Mouse (Mus musculus): ENCODE data around the gene Bach2. TPM values are rescaled to one million over a fixed set of nuclear protein-coding genes. Genes with fewer than 3 reads are reported as not detected.

Gene Bach2
- polyA plus RNA-seq, 1 experiment from 2014 or later: 21.9 TPM

DNA sequence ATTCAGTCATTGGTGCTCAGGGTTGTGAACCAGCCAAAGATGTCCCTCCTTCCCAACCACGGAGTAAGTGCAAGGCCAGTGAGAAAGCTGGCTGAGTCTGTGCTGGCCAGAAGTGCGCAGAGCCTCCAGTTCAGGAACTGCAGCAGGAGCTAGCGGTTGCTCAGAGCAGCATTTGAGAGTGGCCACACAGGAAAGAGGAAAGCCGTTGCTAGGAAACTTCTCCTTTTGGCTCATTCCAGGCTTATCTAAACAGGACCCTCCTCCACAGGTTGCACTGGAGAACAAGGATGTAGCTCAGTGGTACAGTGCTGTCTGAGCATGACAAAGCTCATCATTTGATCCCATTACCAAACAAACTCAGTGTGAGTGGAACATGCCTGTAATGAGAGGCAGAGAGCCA lies 114.2 kb downstream of the Bach2 start:
- peak; percentile 57 for DNase-seq (ENCODE audit: low spot score)

DNA sequence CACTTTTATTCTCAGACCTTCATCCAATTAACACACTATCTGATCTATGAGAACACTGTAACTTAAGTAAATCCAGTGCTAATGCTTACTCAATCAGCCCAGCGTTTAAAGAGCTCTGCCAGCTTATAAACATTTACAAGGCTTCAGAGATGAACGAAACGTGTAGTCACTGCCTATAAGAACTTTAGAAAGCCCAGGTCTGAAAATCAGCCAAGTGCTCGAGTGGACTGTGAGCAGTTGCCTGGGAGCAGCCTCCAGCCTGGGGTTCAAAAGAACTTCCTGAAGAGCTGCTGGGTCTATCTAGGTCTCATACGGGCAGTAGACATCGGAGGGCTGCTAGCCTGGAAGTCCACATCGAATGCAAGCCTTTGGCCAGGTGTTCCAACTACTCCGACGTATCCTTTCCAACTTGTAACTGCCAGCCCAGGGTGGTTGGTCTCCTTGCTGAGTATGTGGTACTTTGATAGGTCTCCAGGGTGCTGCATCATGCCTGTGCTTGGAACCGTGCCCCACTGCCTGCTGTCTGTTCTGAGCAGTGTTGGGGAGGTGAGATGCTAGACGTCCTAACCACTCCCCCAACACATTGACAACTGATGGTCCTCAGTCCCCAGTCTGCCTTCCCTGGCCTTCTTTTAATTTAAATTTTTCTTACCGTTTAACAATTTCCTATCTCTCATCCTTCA lies 117.5 kb downstream of the Bach2 start:
- no peaks in the 10 kb centered on the region for H3K36me3 ChIP-seq (ENCODE audit: control insufficient read depth, insufficient read depth, low read length)
- DNase-seq (ENCODE audit: low spot score) (no peak), ATAC-seq (no peak)

More for the DNA sequence above, 114.2 kb downstream of the Bach2 start:
- no peaks in the 10 kb centered on the region for H3K9me3 ChIP-seq (replicated peaks; ENCODE audit: control insufficient read depth, low read length)
- peaks cover 29% of the 10 kb centered on the region for H3K4me1 ChIP-seq (ENCODE audit: control insufficient read depth, insufficient read depth, low read length)
- H3K27ac ChIP-seq (ENCODE audit: low read depth, low read length): 0 out of 2 replicates have a peak overlapping the region, but pooled peaks have one; percentile 39
- no peaks in the 10 kb centered on the region for H3K36me3 ChIP-seq (ENCODE audit: control insufficient read depth, insufficient read depth, low read length)
- H3K4me3 ChIP-seq (ENCODE audit: low read depth, low read length): no peak overlapping the region
- H3K9ac ChIP-seq (ENCODE audit: low read length): no peak overlapping the region
- no peak overlapping the region for H3K4me2 ChIP-seq (ENCODE audit: low read length)
- WGBS: 29% methylated on average over 4 of the region's 4 CpGs
- H3K27me3 ChIP-seq (replicated peaks; ENCODE audit: control insufficient read depth, insufficient read depth, low read length): no peaks in the 10 kb centered on the region
- peak; percentile 38; the same call in 1 of the 2 replicates for ATAC-seq

DNA sequence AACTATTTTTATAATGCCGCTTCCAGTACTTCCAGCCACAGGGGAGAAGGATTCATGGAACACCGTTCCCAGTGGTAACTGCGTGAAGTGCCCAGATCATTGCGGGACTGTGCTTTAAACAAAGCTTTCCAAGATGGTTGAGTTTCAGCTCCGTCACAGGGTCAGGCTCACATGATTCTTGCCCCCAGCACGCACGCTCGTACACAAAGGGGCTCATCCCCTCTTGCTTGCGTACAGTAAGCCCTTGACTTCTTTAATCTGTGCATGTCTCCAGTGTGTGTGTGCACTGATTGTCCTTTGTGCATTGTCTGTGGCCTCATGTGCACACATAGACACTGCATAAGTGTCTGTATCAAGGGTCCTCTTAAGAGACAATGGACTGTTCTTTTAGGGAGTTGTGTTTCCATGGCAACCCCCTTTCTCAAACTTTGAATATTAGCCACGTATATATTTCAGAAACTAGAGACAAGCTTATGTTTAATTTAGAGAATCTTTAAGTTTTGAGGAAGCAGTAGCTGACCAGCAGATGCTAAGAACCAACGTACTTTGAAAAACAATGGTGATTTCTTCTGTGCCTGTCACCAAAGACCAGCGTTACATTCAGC lies 119.5 kb downstream of the Bach2 start:
- Histone ChIP-seq H3K9ac (ENCODE audit: low read length) (no peak overlapping the region), H3K4me2 (ENCODE audit: low read length) (no peak overlapping the region), H3K9me3 (replicated peaks; ENCODE audit: control insufficient read depth, low read length) (no peaks in the 10 kb centered on the region), H3K27ac (ENCODE audit: low read depth, low read length) (peak overlapping the region; percentile 30; the same call in 1 of the 2 replicates), H3K4me3 (ENCODE audit: low read depth, low read length) (no peak overlapping the region), H3K27me3 (replicated peaks; ENCODE audit: control insufficient read depth, insufficient read depth, low read length) (no peaks in the 10 kb centered on the region), H3K4me1 (ENCODE audit: control insufficient read depth, insufficient read depth, low read length) (peaks cover 31% of the 10 kb centered on the region), H3K36me3 (ENCODE audit: control insufficient read depth, insufficient read depth, low read length) (no peaks in the 10 kb centered on the region)
- DNase-seq (ENCODE audit: low spot score) (no peak), ATAC-seq (no peak)
- 60% methylated on average over 12 of the region's 12 CpGs for WGBS

More for the DNA sequence above, 117.5 kb downstream of the Bach2 start:
- WGBS: 67% methylated on average over 12 of the region's 12 CpGs
- H3K27ac ChIP-seq (ENCODE audit: low read depth, low read length): no peak overlapping the region
- no peak overlapping the region for H3K4me2 ChIP-seq (ENCODE audit: low read length)
- H3K4me1 ChIP-seq (ENCODE audit: control insufficient read depth, insufficient read depth, low read length): peaks cover 51% of the 10 kb centered on the region
- H3K9ac ChIP-seq (ENCODE audit: low read length): no peak overlapping the region
- no peak overlapping the region for H3K4me3 ChIP-seq (ENCODE audit: low read depth, low read length)
- no peaks in the 10 kb centered on the region for H3K27me3 ChIP-seq (replicated peaks; ENCODE audit: control insufficient read depth, insufficient read depth, low read length)
- no peaks in the 10 kb centered on the region for H3K9me3 ChIP-seq (replicated peaks; ENCODE audit: control insufficient read depth, low read length)

DNA sequence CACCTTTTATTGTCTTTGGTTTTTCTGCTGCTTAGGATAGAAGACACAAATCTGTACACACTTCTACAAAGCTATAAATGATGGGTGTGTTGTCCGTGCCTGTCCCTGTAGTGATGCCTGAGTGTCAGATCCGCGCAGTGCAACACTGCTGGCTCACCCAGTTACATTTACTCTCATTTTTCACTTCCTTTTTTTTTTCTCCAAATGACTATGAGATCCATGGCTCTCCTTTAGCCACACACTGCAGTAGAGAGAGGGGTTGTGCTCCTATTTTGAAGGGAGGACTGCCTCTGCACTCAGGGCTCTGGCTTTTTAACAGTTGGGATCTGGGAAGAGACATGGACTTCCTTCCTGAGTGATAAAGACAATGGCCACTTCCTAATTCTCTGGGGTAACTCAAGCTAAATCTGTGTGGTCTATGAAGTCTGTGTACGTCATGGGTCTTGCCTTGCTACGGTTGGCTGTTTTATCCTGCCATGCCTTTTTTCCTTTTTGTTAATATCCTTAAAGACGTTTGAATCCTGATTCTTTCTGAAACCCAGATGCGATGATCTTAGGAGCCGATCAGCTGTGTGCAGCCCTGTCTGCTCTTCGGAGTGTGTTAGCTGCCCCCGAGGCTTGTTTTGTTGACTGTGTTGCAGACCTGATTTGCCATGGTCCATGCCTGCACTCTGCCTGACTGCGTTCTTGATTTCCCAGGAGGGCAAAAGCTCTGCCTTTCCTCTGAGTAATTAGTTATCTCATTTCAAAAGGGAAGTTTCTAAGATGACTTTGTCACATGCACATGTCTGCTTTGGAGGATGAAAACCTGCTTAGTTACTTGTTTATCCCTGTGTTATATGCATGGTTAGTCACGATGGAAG lies 120.2 kb downstream of the Bach2 start:
- Histone ChIP-seq H3K4me3 (ENCODE audit: low read depth, low read length) (no peak overlapping the region), H3K9ac (ENCODE audit: low read length) (no peak overlapping the region), H3K9me3 (replicated peaks; ENCODE audit: control insufficient read depth, low read length) (no peaks in the 10 kb centered on the region), H3K36me3 (ENCODE audit: control insufficient read depth, insufficient read depth, low read length) (0 out of 2 replicates have a peak, but pooled peaks cover 4% of the 10 kb centered on the region), H3K4me2 (ENCODE audit: low read length) (peak overlapping the region; percentile 12; the same call in 1 of the 2 replicates), H3K4me1 (ENCODE audit: control insufficient read depth, insufficient read depth, low read length) (peaks cover 31% of the 10 kb centered on the region), H3K27me3 (replicated peaks; ENCODE audit: control insufficient read depth, insufficient read depth, low read length) (no peaks in the 10 kb centered on the region), H3K27ac (ENCODE audit: low read depth, low read length) (peak overlapping the region; percentile 40; the same call in 1 of the 2 replicates)
- peak; percentile 52 for ATAC-seq
- WGBS: 41% methylated on average over 12 of the region's 12 CpGs
- no peak for DNase-seq (ENCODE audit: low spot score)

DNA sequence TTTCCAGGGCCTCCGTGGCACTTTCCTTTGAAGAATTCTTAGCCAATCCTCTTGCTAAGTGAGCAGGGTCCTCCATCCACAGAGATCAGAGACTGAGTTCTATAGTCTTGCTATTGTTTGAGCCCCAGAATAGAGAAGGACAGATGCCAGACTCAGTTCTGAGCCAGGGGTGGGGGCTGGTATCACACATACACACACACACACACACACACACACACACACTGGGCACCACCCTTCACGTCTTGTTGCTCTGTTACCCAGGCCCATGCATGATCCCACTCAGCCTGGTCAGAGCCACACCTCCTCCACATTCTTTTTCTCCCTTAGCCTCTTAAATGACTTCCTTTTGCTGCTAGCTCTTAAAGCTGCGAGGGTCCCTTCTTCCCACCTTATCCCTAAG lies 121.0 kb downstream of the Bach2 start:
- peak overlapping the region; percentile 35; the same call in 1 of the 2 replicates for H3K27ac ChIP-seq (ENCODE audit: low read depth, low read length)
- H3K9ac ChIP-seq (ENCODE audit: low read length): no peak overlapping the region
- 0 out of 2 replicates have a peak, but pooled peaks cover 7% of the 10 kb centered on the region for H3K36me3 ChIP-seq (ENCODE audit: control insufficient read depth, insufficient read depth, low read length)
- WGBS: 19% methylated on average over 3 of the region's 3 CpGs
- no peaks in the 10 kb centered on the region for H3K9me3 ChIP-seq (replicated peaks; ENCODE audit: control insufficient read depth, low read length)
- H3K27me3 ChIP-seq (replicated peaks; ENCODE audit: control insufficient read depth, insufficient read depth, low read length): no peaks in the 10 kb centered on the region
- peaks cover 33% of the 10 kb centered on the region for H3K4me1 ChIP-seq (ENCODE audit: control insufficient read depth, insufficient read depth, low read length)
- ATAC-seq: peak; percentile 13; the same call in 1 of the 2 replicates
- H3K4me2 ChIP-seq (ENCODE audit: low read length): no peak overlapping the region
- no peak for DNase-seq (ENCODE audit: low spot score)
- H3K4me3 ChIP-seq (ENCODE audit: low read depth, low read length): no peak overlapping the region

DNA sequence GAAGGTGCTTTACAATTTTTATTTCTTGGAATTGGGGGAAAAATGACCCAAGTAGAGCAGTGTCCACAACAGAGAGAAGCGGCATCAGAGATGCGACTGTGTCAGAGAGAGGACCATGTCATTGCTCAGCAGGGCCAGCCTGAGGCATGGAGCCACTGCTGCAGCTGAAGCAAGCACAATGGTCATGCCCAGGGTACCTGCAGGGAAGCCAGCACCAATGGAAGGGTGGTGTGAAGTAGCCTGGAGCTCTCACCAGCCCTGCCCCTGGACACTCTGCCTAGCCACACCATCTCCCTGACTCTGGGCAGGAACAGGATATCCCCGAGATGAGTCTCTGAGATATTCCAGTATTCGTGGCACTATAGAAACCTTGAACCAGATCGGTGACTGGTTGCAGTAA lies 121.9 kb downstream of the Bach2 start:
- 91% methylated on average over 5 of the region's 5 CpGs for WGBS
- no peaks in the 10 kb centered on the region for H3K27me3 ChIP-seq (replicated peaks; ENCODE audit: control insufficient read depth, insufficient read depth, low read length)
- H3K4me3 ChIP-seq (ENCODE audit: low read depth, low read length): no peak overlapping the region
- H3K9ac ChIP-seq (ENCODE audit: low read length): no peak overlapping the region
- no peak overlapping the region for H3K4me2 ChIP-seq (ENCODE audit: low read length)
- peaks cover 38% of the 10 kb centered on the region for H3K4me1 ChIP-seq (ENCODE audit: control insufficient read depth, insufficient read depth, low read length)
- no peak for DNase-seq (ENCODE audit: low spot score)
- 0 out of 2 replicates have a peak, but pooled peaks cover 7% of the 10 kb centered on the region for H3K36me3 ChIP-seq (ENCODE audit: control insufficient read depth, insufficient read depth, low read length)
- ATAC-seq: no peak
- H3K27ac ChIP-seq (ENCODE audit: low read depth, low read length): no peak overlapping the region
- H3K9me3 ChIP-seq (replicated peaks; ENCODE audit: control insufficient read depth, low read length): no peaks in the 10 kb centered on the region

DNA sequence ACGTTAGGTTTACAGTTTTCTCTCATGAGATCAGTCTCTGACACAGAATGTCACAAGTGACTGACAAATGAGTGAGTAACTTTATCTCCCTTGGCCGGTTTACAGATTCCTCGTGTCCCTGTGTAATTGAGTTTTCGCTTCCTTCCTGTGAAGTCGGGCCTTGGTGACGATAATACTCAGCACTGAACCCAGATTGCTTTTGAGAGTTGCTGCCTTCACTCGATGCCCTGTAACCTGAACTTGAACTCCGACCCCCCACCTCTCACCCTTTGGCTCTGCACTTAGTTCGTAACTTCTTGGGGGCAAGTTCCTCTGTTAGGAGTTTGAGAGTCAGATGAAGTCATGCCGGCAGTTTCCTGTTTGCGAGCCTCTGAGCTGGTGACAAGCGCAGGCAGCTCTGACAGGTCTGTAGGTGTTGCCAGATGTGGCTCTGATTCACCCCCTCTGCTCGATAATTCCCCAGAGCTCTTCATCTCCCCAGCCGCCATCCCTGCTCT lies 124.9 kb downstream of the Bach2 start:
- H3K27me3 ChIP-seq (replicated peaks; ENCODE audit: control insufficient read depth, insufficient read depth, low read length): no peaks in the 10 kb centered on the region
- H3K4me3 ChIP-seq (ENCODE audit: low read depth, low read length): no peak overlapping the region
- H3K27ac ChIP-seq (ENCODE audit: low read depth, low read length): no peak overlapping the region
- no peak for DNase-seq (ENCODE audit: low spot score)
- H3K9ac ChIP-seq (ENCODE audit: low read length): no peak overlapping the region
- H3K4me2 ChIP-seq (ENCODE audit: low read length): no peak overlapping the region
- no peaks in the 10 kb centered on the region for H3K9me3 ChIP-seq (replicated peaks; ENCODE audit: control insufficient read depth, low read length)
- 80% methylated on average over 14 of the region's 14 CpGs for WGBS
- 0 out of 2 replicates have a peak, but pooled peaks cover 7% of the 10 kb centered on the region for H3K36me3 ChIP-seq (ENCODE audit: control insufficient read depth, insufficient read depth, low read length)
- peaks cover 32% of the 10 kb centered on the region for H3K4me1 ChIP-seq (ENCODE audit: control insufficient read depth, insufficient read depth, low read length)
- ATAC-seq: no peak

DNA sequence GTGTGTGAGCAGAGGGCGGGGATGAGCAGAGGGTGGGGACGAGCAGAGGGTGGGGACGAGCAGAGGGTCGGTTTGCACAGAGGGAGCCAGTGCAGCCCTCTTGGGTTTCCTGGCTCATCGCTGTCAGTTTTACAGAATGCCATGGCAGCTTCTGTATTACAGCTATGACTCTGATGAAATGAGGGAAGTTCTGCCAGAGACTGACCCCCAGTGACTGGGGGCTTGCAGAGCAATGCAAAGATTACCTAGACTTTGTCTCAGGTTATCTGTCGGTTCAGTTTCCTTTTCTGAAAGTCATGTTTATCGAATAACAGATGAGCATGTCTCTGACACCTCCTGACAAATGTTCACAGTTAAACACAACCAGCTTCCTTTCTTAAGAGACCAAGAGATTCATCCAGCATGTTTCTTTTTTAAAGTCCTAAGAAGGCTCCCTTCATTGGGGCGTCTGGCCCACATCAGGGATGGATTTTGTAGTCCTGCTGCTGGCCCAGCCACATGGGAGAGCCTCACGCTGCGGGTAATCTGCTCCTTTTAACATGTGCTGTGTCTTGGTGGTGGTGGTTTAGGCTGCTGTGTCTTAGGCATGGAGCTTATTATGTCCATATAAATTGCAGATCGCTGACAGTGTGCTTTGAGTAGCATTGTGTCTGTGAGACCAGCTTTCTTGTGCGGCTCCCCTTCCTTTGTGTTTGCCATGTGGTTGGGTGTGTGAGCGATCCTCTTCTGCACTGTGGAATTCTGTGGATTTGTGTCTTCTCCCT lies 126.7 kb downstream of the Bach2 start:
- H3K9ac ChIP-seq (ENCODE audit: low read length): no peak overlapping the region
- no peaks in the 10 kb centered on the region for H3K9me3 ChIP-seq (replicated peaks; ENCODE audit: control insufficient read depth, low read length)
- no peaks in the 10 kb centered on the region for H3K27me3 ChIP-seq (replicated peaks; ENCODE audit: control insufficient read depth, insufficient read depth, low read length)
- H3K36me3 ChIP-seq (ENCODE audit: control insufficient read depth, insufficient read depth, low read length): 0 out of 2 replicates have a peak, but pooled peaks cover 7% of the 10 kb centered on the region
- DNase-seq (ENCODE audit: low spot score) (no peak), ATAC-seq (no peak)
- WGBS: 57% methylated on average over 13 of the region's 13 CpGs
- H3K4me3 ChIP-seq (ENCODE audit: low read depth, low read length): no peak overlapping the region
- no peak overlapping the region for H3K4me2 ChIP-seq (ENCODE audit: low read length)
- H3K27ac ChIP-seq (ENCODE audit: low read depth, low read length): peak overlapping the region; percentile 63
- peaks cover 20% of the 10 kb centered on the region for H3K4me1 ChIP-seq (ENCODE audit: control insufficient read depth, insufficient read depth, low read length)
